Mouse (Mus musculus): ENCODE data around the gene Clcn6. TPM values are rescaled to one million over a fixed set of nuclear protein-coding genes. Genes with fewer than 3 reads are reported as not detected.
"Not testable (repeated sequence)": the region's sequence is repeated elsewhere in the genome, so short reads cannot be mapped to it uniquely, and the experiment has no call there.

Clcn6 gene
- polyA plus RNA-seq, 1 experiment from 2014 or later: 6.0 TPM

DNA sequence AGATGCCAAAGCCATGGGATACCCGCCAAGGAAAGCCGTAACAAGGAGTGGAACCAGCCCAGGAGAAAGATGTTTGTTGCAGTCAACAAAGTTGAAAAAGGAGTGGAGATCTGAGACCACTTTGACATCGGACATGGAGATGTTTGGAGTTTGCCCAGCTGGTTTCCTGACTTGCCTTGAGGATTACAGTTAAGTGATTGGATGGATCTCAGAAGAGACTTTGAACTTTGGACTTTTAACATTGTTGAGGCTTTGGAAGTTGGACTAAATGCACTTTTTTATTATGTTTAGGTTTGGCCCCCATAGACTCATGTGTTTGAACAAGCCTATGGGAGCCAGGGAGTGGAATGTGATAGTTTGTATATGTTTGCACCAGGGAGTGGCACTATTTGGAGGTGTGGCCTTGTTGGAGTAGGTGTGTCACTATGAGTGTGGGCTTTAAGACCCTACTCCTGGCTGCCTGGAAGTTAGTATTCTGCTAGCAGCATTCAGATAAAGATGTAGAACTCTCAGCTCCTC is 11.8 kb upstream of the Clcn6 start:
- peaks cover 64% of the 10 kb centered on the region for H3K36me3 ChIP-seq (ENCODE audit: control insufficient read depth, insufficient read depth, low read length)
- not testable (repeated sequence) for H3K4me2 ChIP-seq (replicated peaks; ENCODE audit: low read depth, low read length); ATAC-seq (ENCODE audit: low FRiP score, low TSS enrichment); H3K27ac ChIP-seq (ENCODE audit: low read depth, low read length); H3K4me3 ChIP-seq (ENCODE audit: low read length); H3K9me3 ChIP-seq (ENCODE audit: control insufficient read depth, low read length); H3K27me3 ChIP-seq (ENCODE audit: control insufficient read depth, insufficient read depth, low read length); H3K9ac ChIP-seq (ENCODE audit: low read depth, low read length); H3K4me1 ChIP-seq (ENCODE audit: control insufficient read depth, insufficient read depth, low read length)
- WGBS: 92% methylated on average over 3 of the region's 3 CpGs

- no peaks in the 10 kb centered on the region for H3K27me3 ChIP-seq (ENCODE audit: control insufficient read depth, insufficient read depth, low read length)
- no peak overlapping the region for H3K4me2 ChIP-seq (replicated peaks; ENCODE audit: low read depth, low read length)
- 79% methylated on average over 4 of the region's 4 CpGs for WGBS
- peaks cover 49% of the 10 kb centered on the region for H3K36me3 ChIP-seq (ENCODE audit: control insufficient read depth, insufficient read depth, low read length)
- no peak for ATAC-seq (ENCODE audit: low FRiP score, low TSS enrichment)
- H3K4me1 ChIP-seq (ENCODE audit: control insufficient read depth, insufficient read depth, low read length): peaks cover 10% of the 10 kb centered on the region; the same call in 1 of the 2 replicates
- H3K9me3 ChIP-seq (ENCODE audit: control insufficient read depth, low read length): no peaks in the 10 kb centered on the region
- no peak overlapping the region for H3K4me3 ChIP-seq (ENCODE audit: low read length)
- no peak overlapping the region for H3K27ac ChIP-seq (ENCODE audit: low read depth, low read length)
- no peak overlapping the region for H3K9ac ChIP-seq (ENCODE audit: low read depth, low read length)
Measured at GRCm38 (mm10) chr4:148046450-148047031, 7.9 kb upstream of the Clcn6 start.

DNA sequence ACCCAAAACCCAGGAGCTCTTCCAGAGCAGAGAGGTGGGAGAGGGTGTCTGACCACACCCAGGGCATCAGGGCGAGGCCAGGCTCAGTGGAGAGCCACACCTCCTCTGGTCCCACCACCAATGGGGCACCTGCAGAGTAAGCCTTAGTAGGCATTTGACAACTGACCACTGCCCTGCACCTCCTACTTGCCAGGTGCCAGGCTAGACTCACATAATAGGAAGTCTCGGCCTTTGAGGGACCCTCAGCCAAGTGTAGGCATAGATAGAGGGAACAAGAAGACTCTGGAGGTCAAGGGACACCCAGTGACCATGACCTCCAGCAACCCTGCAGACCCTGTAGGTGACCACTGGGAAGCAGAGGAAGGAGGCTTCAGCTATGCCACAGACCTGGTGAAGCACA is 5.5 kb upstream of the Clcn6 start:
- no peak overlapping the region for H3K9ac ChIP-seq (ENCODE audit: low read depth, low read length)
- 88% methylated on average over 2 of the region's 2 CpGs for WGBS
- peaks cover 26% of the 10 kb centered on the region for H3K4me1 ChIP-seq (ENCODE audit: control insufficient read depth, insufficient read depth, low read length)
- no peak overlapping the region for H3K4me2 ChIP-seq (replicated peaks; ENCODE audit: low read depth, low read length)
- ATAC-seq (ENCODE audit: low FRiP score, low TSS enrichment): no peak
- no peaks in the 10 kb centered on the region for H3K27me3 ChIP-seq (ENCODE audit: control insufficient read depth, insufficient read depth, low read length)
- H3K9me3 ChIP-seq (ENCODE audit: control insufficient read depth, low read length): no peaks in the 10 kb centered on the region
- H3K27ac ChIP-seq (ENCODE audit: low read depth, low read length): no peak overlapping the region
- H3K4me3 ChIP-seq (ENCODE audit: low read length): no peak overlapping the region
- peaks cover 40% of the 10 kb centered on the region for H3K36me3 ChIP-seq (ENCODE audit: control insufficient read depth, insufficient read depth, low read length)

- H3K27ac ChIP-seq (ENCODE audit: low read depth, low read length); H3K9me3 ChIP-seq (ENCODE audit: control insufficient read depth, low read length); H3K4me2 ChIP-seq (replicated peaks; ENCODE audit: low read depth, low read length); H3K9ac ChIP-seq (ENCODE audit: low read depth, low read length); H3K4me3 ChIP-seq (ENCODE audit: low read length); H3K27me3 ChIP-seq (ENCODE audit: control insufficient read depth, insufficient read depth, low read length); ATAC-seq (ENCODE audit: low FRiP score, low TSS enrichment): not testable (repeated sequence)
- Histone ChIP-seq H3K4me1 (ENCODE audit: control insufficient read depth, insufficient read depth, low read length) (peaks cover 26% of the 10 kb centered on the region), H3K36me3 (ENCODE audit: control insufficient read depth, insufficient read depth, low read length) (peaks cover 32% of the 10 kb centered on the region)
- WGBS: 87% methylated on average over 6 of the region's 8 CpGs
Measured at GRCm38 (mm10) chr4:148043327-148043726, 4.7 kb upstream of the Clcn6 start.

GRCm38 (mm10) chr4:148041611-148042191 is 3.1 kb upstream of the Clcn6 start:
- Histone ChIP-seq H3K4me2 (replicated peaks; ENCODE audit: low read depth, low read length) (peak overlapping the region; percentile 81), H3K4me1 (ENCODE audit: control insufficient read depth, insufficient read depth, low read length) (peaks cover 31% of the 10 kb centered on the region), H3K27ac (ENCODE audit: low read depth, low read length) (peak overlapping the region; percentile 85; the same call in 1 of the 2 replicates), H3K27me3 (ENCODE audit: control insufficient read depth, insufficient read depth, low read length) (no peaks in the 10 kb centered on the region), H3K9ac (ENCODE audit: low read depth, low read length) (peak overlapping the region; percentile 58), H3K36me3 (ENCODE audit: control insufficient read depth, insufficient read depth, low read length) (peaks cover 25% of the 10 kb centered on the region), H3K9me3 (ENCODE audit: control insufficient read depth, low read length) (no peaks in the 10 kb centered on the region), H3K4me3 (ENCODE audit: low read length) (peak overlapping the region; percentile 43)
- no peak for ATAC-seq (ENCODE audit: low FRiP score, low TSS enrichment)
- 2% methylated on average over 16 of the region's 16 CpGs for WGBS

DNA sequence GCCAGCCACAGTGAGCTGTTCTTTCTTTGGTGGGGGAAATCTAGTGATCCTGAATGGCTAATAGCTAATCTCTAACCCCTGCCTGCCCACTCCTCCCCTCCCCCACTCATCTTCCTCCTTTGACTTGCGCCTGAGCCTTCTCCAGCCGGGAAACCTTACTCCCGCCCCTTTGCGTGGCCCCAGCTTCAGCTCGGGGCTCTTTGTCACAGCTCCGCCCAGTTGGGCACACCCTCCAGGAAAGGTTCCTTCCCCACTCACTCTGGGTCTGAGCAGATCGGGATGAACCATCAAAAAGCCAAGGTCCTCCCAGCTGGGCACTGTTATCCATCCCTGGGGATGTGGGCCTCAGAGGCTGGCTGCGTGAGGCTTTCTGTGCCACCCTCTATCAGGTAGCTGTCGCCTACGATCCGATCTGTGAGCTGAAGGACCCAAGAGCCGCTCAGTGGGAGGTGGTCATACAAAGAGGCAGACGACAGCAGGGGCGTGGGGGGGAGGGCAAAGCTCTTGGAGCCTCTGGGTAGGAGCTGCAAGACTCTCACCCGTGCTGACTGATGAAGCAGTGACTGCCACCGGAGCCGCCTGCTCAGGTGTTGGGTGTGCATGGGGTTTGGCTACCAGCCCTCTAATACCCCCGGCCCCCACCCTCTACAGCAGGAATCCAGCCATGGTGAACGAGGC is 2.5 kb upstream of the Clcn6 start:
- 0% methylated on average over 19 of the region's 19 CpGs for whole genome bisulfite sequencing

DNA sequence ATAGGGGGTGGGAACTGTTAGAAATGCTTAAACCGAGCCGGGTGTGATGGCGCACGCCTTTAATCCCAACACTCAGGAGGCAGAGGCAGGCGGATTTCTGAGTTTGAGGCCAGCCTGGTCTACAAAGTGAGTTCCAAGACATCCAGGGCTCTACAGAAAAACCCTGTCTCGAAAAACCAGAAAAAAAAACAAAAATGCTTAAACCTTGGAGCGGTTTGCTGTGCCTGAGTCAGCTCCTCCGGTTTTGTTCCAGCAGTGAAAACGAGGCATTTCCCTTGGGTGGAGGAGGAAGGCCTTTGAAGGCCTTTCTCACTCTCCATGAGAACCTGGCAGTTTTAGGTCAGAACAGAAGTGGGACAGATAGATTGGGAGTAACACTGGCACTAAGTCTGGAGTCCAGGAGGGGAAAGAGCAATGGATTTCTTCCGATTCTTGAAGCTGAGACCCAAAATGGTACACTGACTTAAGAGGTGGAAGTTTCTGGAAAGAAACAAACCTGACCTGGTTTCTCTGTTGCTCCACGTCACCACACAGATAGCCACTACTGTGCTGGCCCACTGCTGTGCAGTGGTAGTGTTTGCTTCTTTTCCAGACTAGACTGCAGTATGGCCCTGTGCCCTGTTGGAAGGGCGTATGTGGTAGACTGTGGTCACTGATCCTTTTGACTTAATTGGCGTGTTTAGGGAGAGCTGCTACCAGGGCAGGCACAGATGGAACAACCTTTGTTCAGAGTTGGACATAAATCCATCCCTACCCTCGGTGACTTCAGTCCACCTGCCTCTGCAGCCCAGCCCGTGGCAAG is 1.6 kb upstream of the Clcn6 start:
- WGBS: 57% methylated on average over 15 of the region's 15 CpGs
- peak overlapping the region; percentile 85; the same call in 1 of the 2 replicates for H3K27ac ChIP-seq (ENCODE audit: low read depth, low read length)
- no peaks in the 10 kb centered on the region for H3K27me3 ChIP-seq (ENCODE audit: control insufficient read depth, insufficient read depth, low read length)
- H3K9ac ChIP-seq (ENCODE audit: low read depth, low read length): peak overlapping the region; percentile 58; the same call in 1 of the 2 replicates
- H3K36me3 ChIP-seq (ENCODE audit: control insufficient read depth, insufficient read depth, low read length): peaks cover 23% of the 10 kb centered on the region
- no peak for ATAC-seq (ENCODE audit: low FRiP score, low TSS enrichment)
- no peaks in the 10 kb centered on the region for H3K9me3 ChIP-seq (ENCODE audit: control insufficient read depth, low read length)
- peaks cover 31% of the 10 kb centered on the region for H3K4me1 ChIP-seq (ENCODE audit: control insufficient read depth, insufficient read depth, low read length)
- peak overlapping the region; percentile 86 for H3K4me3 ChIP-seq (ENCODE audit: low read length)
- H3K4me2 ChIP-seq (replicated peaks; ENCODE audit: low read depth, low read length): peak overlapping the region; percentile 90

More for the DNA sequence above, 2.5 kb upstream of the Clcn6 start:
- Histone ChIP-seq H3K4me1 (ENCODE audit: control insufficient read depth, insufficient read depth, low read length) (peaks cover 31% of the 10 kb centered on the region), H3K27me3 (ENCODE audit: control insufficient read depth, insufficient read depth, low read length) (no peaks in the 10 kb centered on the region), H3K27ac (ENCODE audit: low read depth, low read length) (peak overlapping the region; percentile 85; the same call in 1 of the 2 replicates), H3K9me3 (ENCODE audit: control insufficient read depth, low read length) (no peaks in the 10 kb centered on the region), H3K36me3 (ENCODE audit: control insufficient read depth, insufficient read depth, low read length) (peaks cover 25% of the 10 kb centered on the region), H3K9ac (ENCODE audit: low read depth, low read length) (peak overlapping the region; percentile 58), H3K4me2 (replicated peaks; ENCODE audit: low read depth, low read length) (peak overlapping the region; percentile 81), H3K4me3 (ENCODE audit: low read length) (peak overlapping the region; percentile 43)
- ATAC-seq (ENCODE audit: low FRiP score, low TSS enrichment): peak; percentile 59

DNA sequence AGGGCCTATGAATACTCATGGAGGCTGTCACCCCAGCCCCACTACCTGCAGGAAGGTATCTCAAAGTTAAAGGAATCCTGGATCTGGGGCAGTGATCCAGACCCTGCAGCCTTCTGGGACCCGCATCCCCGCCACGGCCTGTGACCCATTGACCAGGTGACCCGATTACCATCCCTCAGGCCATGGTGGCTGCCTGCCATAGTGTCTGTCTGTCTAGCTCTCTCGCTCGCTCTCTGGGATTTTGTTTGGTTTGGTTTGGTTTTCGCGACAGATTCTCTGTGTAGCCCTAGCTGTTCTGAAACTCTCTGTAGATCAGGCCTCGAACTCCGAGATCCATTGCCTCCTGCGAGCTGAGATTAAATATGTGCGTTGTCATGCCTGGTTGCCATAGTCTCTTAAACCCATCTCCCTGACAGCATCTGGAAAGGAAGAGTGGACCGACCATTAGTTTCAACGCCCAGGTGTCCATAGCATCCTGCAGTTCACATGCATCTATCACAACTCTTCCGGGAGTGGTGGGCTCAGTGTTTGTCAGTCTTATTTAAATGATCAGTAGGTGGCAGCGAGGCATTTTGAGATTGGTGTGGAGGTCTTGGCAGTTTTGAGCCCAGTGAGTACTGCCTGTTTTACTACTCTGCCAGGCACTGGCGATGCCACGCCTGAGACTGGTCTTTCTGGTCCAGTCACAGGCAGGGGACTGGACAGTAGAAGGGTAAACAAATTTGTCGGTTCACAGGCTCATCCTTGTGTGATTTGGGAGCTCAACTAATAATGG is 820 bp upstream of the Clcn6 start:
- 23% methylated on average over 19 of the region's 19 CpGs for WGBS
- Histone ChIP-seq H3K27ac (ENCODE audit: low read depth, low read length) (peak overlapping the region; percentile 85; the same call in 1 of the 2 replicates), H3K9me3 (ENCODE audit: control insufficient read depth, low read length) (no peaks in the 10 kb centered on the region), H3K4me2 (replicated peaks; ENCODE audit: low read depth, low read length) (peak overlapping the region; percentile 90), H3K36me3 (ENCODE audit: control insufficient read depth, insufficient read depth, low read length) (peaks cover 24% of the 10 kb centered on the region), H3K4me1 (ENCODE audit: control insufficient read depth, insufficient read depth, low read length) (peaks cover 31% of the 10 kb centered on the region), H3K27me3 (ENCODE audit: control insufficient read depth, insufficient read depth, low read length) (no peaks in the 10 kb centered on the region), H3K9ac (ENCODE audit: low read depth, low read length) (peak overlapping the region; percentile 69), H3K4me3 (ENCODE audit: low read length) (peak overlapping the region; percentile 86)
- no peak for ATAC-seq (ENCODE audit: low FRiP score, low TSS enrichment)

Measured in kidney, embryonic 14.5 days (tissue).